Mouse (Mus musculus) bone marrow macrophage, adult 2 months (primary cell): Measurements from ENCODE around the gene Stx4a.

Experiments
- CTCF ChIP-seq: IDR thresholded peaks from 2 replicates; pipeline ENCODE4 v1.5.1; 2012; ENCODE audit warnings: low read depth, mild to moderate bottlenecking, low read length, moderate library complexity
- POLR2A ChIP-seq: IDR thresholded peaks from 2 replicates; pipeline ENCODE4 v1.6.1; 2012; ENCODE audit warnings: mild to moderate bottlenecking, low read depth, low read length, borderline replicate concordance

GRCm38 (mm10) chr7:127886551-127886950 lies 62.5 kb downstream of the Stx4a start:
- no peak for TF ChIP-seq POLR2A
- TF ChIP-seq CTCF: no peak
